Mouse (Mus musculus) mesoderm, embryonic 11.5 days (tissue): ENCODE data around the gene Ccdc125.
A peak's percentile ranks its signal among the peaks of the same experiment; 100 is the strongest.

ENCODE experiments used
- DNase-seq: peaks from one replicate; pipeline ENCODE4 v3.0.0-alpha.2; 2012; ENCODE audit warnings: low read depth, low spot score

The Ccdc125 gene

GRCm38 (mm10) chr13:100669291-100670022, at the start of gene Ccdc125:
TSS of gene Ccdc125 (plus strand) at chr13:100669717.
- DNase-seq: peak; percentile 48

DNA sequence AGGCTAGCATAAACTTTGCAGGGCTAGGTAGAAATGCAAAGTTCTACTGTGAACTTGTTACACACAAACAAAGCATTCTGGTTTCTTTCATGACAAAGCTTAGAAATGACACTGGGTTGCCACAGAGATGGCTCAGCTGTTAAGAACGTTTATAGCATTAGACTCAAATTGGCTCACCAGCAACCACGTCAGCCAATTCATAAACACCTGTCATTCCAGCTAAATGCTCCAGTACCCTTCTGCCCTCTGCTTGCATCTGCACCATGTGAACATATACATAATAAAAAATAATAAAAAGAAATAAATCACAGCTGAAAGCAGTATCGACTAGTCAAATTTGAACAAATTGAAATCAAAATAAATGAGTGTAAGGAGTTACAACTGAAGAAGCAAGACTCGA, 47.3 kb upstream of the Ccdc125 start:
- DNase-seq: no peak

- DNase-seq: no peak
Measured at GRCm38 (mm10) chr13:100634106-100634691, 35.3 kb upstream of the Ccdc125 start.

DNA sequence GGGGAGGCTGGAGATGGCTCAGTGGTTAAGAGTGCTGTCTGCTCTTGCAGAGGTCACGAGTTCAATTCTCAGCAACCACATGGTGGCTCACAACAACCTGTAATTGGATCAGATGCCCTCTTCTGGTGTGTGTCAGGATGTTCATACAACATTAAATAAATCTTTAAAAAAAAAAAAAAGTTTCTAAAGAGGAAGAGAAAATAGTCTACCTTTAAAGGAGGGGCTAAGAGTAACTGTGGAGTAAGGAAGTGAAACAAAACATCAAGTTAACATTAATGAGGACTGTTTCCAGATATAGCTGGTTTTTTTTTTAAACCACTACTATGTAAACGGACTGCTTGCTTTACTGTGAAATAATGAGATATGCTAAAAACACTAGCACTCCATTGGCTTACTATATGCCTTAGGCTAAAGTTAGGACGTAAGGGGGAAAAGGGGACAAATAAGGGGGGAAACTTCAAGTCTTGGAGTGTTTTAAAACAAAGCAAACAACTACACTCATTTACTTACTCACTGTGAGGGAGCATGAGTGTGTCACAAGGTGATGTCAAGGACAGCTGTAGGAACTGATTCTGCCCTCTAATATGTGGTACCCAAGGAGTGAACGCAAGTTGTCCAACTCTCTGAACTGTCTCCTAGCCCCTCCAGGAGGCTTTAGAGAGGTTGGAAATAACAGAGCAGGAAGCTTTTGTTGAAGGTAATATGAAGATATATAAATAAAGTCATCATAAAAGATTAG, 26.9 kb upstream of the Ccdc125 start:
- no peak for DNase-seq

DNA sequence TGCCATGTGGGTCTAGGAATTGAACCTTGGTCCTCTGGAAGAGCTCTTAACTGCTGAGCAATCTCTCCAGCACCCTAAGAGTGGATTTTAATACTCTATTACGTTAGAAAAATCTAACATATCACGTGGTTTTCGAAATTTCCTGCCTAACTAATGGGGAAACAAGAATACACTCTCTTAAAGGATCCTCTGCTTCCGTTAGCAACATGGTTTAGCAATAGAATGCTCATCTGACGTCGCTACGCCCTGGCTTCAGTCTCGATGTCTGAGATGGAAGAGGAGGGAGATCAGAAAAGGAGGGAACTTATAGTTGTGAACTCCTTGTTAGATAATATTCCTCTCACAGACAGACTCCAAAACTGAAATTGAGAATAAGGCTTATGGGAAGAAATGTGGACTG, 21.3 kb upstream of the Ccdc125 start:
- no peak for DNase-seq

DNA sequence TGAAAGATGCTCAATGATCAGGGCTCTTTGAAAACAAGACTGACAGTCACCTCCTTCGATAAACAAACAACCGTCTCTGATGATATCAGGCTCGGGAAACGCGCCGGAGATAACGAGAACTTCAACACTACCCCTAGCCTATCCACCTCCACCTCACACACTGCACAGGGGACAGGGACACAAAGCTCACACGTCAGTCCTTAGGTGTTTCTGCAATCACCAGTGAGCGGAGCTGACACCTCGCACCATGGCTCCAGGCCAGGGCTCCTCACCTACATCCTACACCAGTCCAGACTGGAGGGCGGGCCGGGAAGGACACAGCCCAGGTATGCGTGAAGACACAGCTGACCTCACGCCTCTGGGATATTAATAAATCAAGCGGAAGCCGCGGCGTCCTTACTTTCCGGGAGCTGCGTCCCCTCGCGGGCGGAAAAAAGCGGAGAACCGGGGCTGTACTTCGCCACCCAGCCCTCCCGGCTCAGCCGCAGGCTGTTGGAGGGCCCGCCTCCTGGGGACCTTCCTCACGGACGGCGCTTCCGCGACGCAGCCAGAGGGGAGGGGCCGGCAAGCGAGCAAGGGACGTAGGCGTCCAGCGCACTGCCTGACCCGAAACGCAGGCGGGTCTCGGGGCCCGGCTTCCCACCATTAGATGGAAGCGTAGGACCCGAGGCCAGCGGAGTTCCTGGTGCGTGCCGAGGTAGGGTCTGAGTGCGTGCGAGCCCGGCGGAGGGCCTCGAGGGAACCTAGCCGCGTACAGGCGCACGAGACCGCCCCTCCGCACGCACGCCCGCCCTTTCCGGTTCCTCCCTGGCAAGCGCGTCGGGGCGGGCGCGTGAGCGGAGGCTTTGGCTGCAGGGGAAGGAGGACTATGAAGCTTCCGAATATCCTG, 18.7 kb upstream of the Ccdc125 start, which contains the start of the genes Ak6 and Rad17:
Gene Ak6, plus strand, starts transcription at position 430 of the 889 bp plus-strand sequence.
Gene Rad17, minus strand, starts transcription at position 502 of the 889 bp plus-strand sequence.
- DNase-seq: peak; percentile 95

- DNase-seq: no peak
Measured at GRCm38 (mm10) chr13:100651439-100652186, 17.9 kb upstream of the Ccdc125 start, which contains the start of gene Taf9. TSS of gene Taf9 (plus strand) at chr13:100651579.

- DNase-seq: no peak
Measured at GRCm38 (mm10) chr13:100658091-100658490, 11.4 kb upstream of the Ccdc125 start.

DNA sequence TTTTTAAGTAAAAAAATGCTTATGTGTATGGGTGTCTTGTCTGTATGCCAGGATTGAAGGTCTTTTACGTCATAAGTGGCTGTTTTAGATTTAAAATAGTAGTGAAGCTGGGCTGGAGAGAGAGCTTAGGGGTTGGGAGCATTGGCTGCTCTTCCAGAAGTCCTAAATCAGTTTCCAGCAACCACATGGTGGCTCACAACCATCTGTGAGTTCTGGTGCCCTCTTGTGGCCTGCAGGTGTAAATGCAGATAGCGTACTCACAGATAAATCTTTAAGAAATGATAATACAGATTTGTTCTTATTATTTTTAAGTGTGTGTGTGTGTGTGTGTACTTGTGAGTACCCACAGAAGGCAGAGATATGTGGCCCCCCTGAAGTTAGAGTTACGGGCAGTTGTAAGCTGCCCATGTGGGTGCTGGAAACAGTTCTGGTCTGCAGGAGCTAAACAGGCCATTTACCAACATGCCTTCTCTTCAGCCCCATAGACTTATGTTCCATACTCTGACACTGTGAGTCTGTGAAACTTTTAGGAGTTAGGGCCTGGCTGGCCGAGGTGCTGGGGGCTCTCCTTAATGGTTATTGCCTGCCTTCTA, 9.6 kb upstream of the Ccdc125 start:
- DNase-seq: peak; percentile 83

GRCm38 (mm10) chr13:100670181-100670741, 744 bp downstream of the Ccdc125 start:
- no peak for DNase-seq

DNA sequence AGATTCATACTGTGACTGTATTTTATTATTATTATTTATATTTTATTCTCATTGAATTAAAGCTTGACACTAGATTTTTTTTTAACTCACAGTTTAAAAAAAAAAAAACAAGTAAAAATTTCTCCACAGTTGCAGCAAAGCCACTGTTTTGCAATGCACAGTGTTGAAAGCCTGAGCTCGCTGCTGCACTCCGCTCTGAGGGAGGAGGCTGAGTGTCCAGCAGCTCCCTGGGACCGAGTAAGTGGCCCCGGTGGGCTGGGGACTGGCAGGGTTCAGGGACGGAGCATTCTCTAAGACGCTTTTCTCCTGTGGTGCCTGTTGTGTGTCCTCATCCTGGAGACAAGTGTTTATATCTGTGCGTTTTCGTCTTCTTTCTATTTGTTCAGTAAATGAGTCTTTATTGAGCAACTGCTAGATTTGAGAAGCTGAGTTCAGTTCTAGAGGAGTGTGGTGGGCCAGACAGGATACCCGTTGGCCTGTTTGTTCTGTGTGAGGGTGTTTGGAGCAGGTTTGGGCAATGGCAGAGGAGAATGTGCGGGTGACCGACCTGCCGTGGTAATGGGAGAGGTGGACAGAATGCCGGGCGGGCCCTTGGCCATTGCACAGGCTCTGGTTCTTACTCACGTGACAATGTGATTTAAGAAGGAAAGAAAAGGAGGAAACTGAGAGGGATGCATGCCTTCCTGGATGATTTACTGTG, 6.6 kb downstream of the Ccdc125 start:
- no peak for DNase-seq

DNA sequence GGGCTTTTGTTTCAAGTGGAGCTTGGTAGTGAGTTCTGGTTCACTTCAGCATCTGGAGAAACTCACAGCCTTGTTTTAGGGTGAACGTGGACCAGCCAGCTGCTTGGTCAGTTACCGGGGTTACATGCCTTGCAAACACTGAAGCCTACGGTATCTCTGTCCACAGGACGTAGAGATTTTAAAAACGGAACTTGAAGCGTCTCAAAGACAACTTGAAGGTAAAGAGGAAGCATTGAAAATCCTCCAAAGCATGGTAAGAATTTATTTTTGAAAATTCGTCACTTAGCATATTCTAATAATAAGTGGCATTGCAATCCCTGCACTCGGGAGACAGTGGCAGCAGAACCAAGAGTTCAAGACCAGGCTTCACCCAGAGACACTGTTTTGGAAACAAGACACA, 12.1 kb downstream of the Ccdc125 start:
- DNase-seq: no peak

GRCm38 (mm10) chr13:100682837-100683236, 13.3 kb downstream of the Ccdc125 start:
- no peak for DNase-seq

DNA sequence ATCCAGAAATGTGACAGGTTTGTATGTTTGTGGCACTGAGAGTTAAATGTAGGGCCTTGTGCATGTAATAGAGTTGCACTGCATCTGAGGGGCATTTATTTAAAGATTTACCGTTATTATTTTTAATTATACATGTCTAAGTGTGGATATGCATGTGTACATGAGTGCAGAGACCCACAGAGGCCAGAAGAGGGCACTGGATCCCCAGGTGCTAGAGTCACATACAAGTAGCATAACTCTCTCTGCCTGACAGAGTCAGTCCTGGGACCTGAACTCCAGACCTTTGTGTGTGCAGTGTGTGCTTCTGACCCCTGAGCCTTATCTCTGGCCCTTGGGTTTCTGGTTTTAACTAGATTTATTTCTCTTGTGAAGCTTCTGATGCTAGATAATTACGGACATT, 14.8 kb downstream of the Ccdc125 start:
- no peak for DNase-seq

- no peak for DNase-seq
Measured at GRCm38 (mm10) chr13:100687513-100687912, 18.0 kb downstream of the Ccdc125 start.

- DNase-seq: no peak
Measured at GRCm38 (mm10) chr13:100697541-100697940, 28.0 kb downstream of the Ccdc125 start.

GRCm38 (mm10) chr13:100698866-100699265, 29.3 kb downstream of the Ccdc125 start:
- no peak for DNase-seq

DNA sequence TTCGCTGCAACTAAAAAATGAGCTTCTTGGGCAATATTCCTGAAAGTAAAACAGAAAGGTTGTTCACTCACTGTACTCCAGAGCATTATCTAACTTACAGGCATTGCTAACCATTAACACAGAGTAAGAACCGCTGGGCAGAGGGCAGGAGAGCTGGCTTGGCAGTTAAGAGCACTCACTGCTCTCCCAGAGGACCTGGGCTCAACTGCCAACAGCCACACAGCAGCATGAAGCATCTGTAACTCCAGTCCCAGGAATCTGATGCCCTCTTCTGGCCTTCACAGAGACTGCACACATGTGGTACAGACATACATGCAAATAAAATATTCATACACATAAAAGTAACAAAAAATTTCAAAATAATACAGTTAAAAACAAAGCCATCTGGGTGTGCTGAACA, 34.0 kb downstream of the Ccdc125 start:
- no peak for DNase-seq

DNA sequence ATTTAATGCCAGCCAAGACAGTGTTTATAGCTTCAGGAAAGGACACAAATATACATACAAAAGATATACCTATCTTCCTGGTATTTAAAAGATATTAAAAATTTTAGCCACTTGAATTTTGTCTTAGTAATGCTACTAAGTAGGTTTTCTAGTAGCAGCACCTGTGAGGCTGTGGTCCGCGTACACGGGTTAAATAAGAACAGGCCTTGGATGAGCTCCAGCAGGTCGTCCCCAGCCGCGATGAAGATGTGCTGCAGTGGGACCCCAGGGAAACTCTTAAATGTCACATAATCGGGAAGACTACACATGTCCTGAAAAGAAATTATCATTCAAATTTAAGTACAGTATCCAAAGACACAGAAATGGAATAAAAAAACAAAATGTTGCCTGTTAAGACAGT, 36.7 kb downstream of the Ccdc125 start:
- DNase-seq: no peak
